Mouse (Mus musculus) embryonic fibroblast, embryonic 13.5 days (primary cell): ENCODE measurements around the gene Btk. TPM values are rescaled to one million over a fixed set of nuclear protein-coding genes. Genes with fewer than 3 reads are reported as not detected.

Source experiments
- H3K27ac ChIP-seq: 2 replicates; pipeline ENCODE4 v1.5.1; 2012; ENCODE audit warnings: low read length, control low read depth, inconsistent platforms; ENCODE audit not compliant: insufficient read depth
- H3K4me1 ChIP-seq: 2 replicates; pipeline ENCODE4 v1.6.1; 2011; ENCODE audit warnings: low read length; ENCODE audit not compliant: control insufficient read depth, insufficient read depth
- H3K4me3 ChIP-seq: 2 replicates; pipeline ENCODE4 v1.5.1; 2011; ENCODE audit warnings: mild to moderate bottlenecking, control low read depth, low read length; ENCODE audit not compliant: insufficient read depth
- CTCF ChIP-seq: IDR thresholded peaks from 2 replicates; pipeline ENCODE4 v1.5.1; 2011; ENCODE audit warnings: mild to moderate bottlenecking, control low read depth, low read length, moderate library complexity, borderline replicate concordance; ENCODE audit not compliant: insufficient read depth
- POLR2A ChIP-seq: IDR thresholded peaks from 2 replicates; pipeline ENCODE4 v1.6.1; 2011; ENCODE audit warnings: low read depth, mild to moderate bottlenecking, control low read depth, low read length, moderate library complexity
- polyA plus RNA-seq: library from polyadenylated mRNA; stranded (reverse); fragments of >200 nt; gene quantifications from 2 replicates; pipeline ENCODE4 v1.2.4, GENCODE M21; 2011; ENCODE audit warnings: low read depth; ENCODE audit not compliant: missing spikeins, insufficient read length

Gene Btk
- polyA plus RNA-seq, 1 experiment = 0.61 TPM

DNA sequence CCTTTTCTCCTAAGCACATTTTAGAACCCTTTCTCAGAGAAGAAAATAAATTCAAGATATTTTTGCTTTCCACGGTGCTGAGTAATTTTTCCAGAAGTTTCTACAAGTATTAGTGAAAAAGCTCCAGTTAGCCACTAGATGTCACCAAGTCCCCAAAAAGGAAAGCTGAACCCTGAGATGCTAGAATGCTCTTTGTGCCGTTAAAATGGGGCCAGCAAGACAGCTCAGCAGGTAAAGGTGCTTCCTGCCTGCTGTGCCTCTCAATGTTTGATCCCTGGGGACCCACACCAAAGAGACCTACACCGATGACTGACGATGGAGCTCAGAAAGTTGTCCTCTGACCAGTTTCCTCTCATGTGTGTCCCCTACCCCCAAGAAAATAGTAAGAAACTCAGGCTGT lies 26.1 kb upstream of the Btk start:
- no peak overlapping the region for H3K27ac ChIP-seq
- H3K4me1 ChIP-seq = no peaks in the 10 kb centered on the region; the same call in 1 of the 2 replicates
- TF ChIP-seq CTCF (no peak), POLR2A (no peak)
- no peak overlapping the region for H3K4me3 ChIP-seq

GRCm38 (mm10) chrX:134601380-134602120 lies 18.2 kb upstream of the Btk start:
- no peak for TF ChIP-seq CTCF
- no peak for TF ChIP-seq POLR2A
- Histone ChIP-seq H3K4me1 (no peaks in the 10 kb centered on the region; the same call in 1 of the 2 replicates), H3K4me3 (peak overlapping the region; percentile 64), H3K27ac (peak overlapping the region; percentile 66)

DNA sequence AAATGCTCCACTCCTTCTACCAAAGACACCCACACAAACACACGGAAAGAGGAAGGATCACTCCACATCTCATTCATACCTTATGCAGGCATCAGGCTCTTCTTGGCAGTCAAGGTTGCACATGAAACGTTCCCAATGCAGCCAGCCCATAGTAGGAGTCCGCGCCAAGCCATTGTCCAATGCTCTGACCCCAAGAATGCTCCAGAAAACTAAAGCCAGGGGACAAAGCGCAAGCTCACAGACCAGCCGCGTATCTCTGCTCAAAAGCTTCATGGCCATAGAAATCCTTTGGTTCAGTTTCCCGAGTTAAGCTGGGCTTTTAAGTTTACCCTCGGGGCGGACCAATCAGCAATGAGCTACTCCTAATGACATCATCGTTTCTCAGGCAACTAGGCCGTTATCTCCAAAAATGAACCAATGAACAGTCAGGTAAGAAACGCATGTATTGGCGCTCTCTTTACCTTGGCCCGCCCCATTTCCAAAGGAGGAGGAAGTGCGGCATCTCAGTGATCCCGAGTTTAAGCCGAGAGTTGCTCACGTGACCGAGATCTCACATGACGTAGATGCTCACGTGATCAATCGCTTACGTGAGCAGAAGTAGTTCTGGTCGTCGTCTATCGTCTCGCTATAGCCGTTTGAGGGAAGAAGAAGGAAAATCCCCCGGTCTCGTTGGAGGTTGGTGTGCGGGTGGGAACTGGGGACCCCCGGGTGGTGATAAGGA lies 17.4 kb upstream of the Btk start, which contains the start of the genes Gla and Hnrnph2:
Gene Gla (minus strand): TSS at position 467 of the 721 bp plus-strand sequence.
Gene Hnrnph2 (plus strand): TSS at position 521 of the 721 bp plus-strand sequence.
- Histone ChIP-seq H3K27ac (peak within 1 kb of the TSS; percentile 66), H3K4me3 (peak within 1 kb of the TSS; percentile 69), H3K4me1 (no peaks in the 10 kb centered on the region; the same call in 1 of the 2 replicates)
- TF ChIP-seq CTCF (no peak), POLR2A (peak; percentile 72)

- peak overlapping the region; percentile 35 for H3K27ac ChIP-seq
- no peaks in the 10 kb centered on the region; the same call in 1 of the 2 replicates for H3K4me1 ChIP-seq
- H3K4me3 ChIP-seq = peak overlapping the region; percentile 69
- TF ChIP-seq CTCF (no peak), POLR2A (no peak)
Observed at GRCm38 (mm10) chrX:134599922-134600565, 16.7 kb upstream of the Btk start.

- no peaks in the 10 kb centered on the region for H3K4me1 ChIP-seq
- TF ChIP-seq POLR2A (peak; percentile 22), CTCF (no peak)
- H3K27ac ChIP-seq = no peak overlapping the region
- no peak overlapping the region for H3K4me3 ChIP-seq
Observed at GRCm38 (mm10) chrX:134589836-134590235, 6.5 kb upstream of the Btk start.

- Histone ChIP-seq H3K4me3 (no peak overlapping the region), H3K4me1 (no peaks in the 10 kb centered on the region), H3K27ac (no peak overlapping the region)
- TF ChIP-seq CTCF (no peak), POLR2A (no peak)
Observed at GRCm38 (mm10) chrX:134588997-134589396, 5.6 kb upstream of the Btk start.

DNA sequence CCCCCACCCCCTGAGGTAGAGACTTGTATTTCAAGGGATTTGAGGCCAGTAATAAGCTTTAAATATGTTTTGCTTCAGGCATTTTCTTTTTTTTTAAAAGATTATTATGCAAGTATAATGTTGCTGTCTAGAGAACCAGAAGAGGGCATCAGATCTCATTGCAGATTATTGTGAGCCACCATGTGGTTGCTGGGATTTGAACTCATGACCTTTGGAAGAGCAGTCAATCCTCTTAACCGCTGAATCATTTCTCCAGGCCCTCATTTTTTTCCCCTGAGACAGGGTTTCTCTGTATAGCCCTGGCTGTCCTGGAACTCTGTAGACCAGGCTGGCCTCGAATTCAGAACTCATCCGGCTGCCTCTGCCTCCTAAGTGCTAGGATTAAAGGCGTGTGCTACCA lies 4.9 kb upstream of the Btk start:
- TF ChIP-seq POLR2A = no peak
- no peak for TF ChIP-seq CTCF
- Histone ChIP-seq H3K4me1 (no peaks in the 10 kb centered on the region), H3K27ac (no peak overlapping the region), H3K4me3 (no peak overlapping the region)

- TF ChIP-seq CTCF = no peak
- 0 out of 2 replicates have a peak, but pooled peaks have one; percentile 6 for TF ChIP-seq POLR2A
- Histone ChIP-seq H3K27ac (peak overlapping the region; percentile 18; the same call in 1 of the 2 replicates), H3K4me3 (peak overlapping the region; percentile 73), H3K4me1 (no peaks in the 10 kb centered on the region)
Observed at GRCm38 (mm10) chrX:134586447-134586846, 3.1 kb upstream of the Btk start.
